Mouse (Mus musculus) E14TG2a.4 (cell line): ENCODE measurements around the gene Gli1.

Experiments used
- CTCF ChIP-seq: conservative IDR thresholded peaks from 2 replicates; pipeline ENCODE4 v1.5.1; 2014; ENCODE audit warnings: low read length
- POU5F1 ChIP-seq: IDR thresholded peaks from 2 replicates; pipeline ENCODE4 v1.6.1; 2014; ENCODE audit warnings: low read length, borderline replicate concordance

- TF ChIP-seq CTCF (no peak), POU5F1 (no peak)
Measured at GRCm38 (mm10) chr10:127330212-127330611, 11.6 kb downstream of the Gli1 start.
